Mouse (Mus musculus) myocyte (in vitro differentiated cells): ENCODE data around the gene Ttll5. TPM values are rescaled to one million over a fixed set of nuclear protein-coding genes. Genes with fewer than 3 reads are reported as not detected.

Experiments used
- H3K27me3 ChIP-seq: one replicate; pipeline ENCODE4 v1.6.1; 2011; ENCODE audit not compliant: control insufficient read depth, insufficient read depth, insufficient read length
- H3K36me3 ChIP-seq: one replicate; pipeline ENCODE4 v1.6.1; 2011; ENCODE audit not compliant: control insufficient read depth, insufficient read depth
- H3K4me2 ChIP-seq: one replicate; pipeline ENCODE4 v1.6.1; 2011; ENCODE audit warnings: low read depth, control low read depth
- H3K4me3 ChIP-seq: one replicate; pipeline ENCODE4 v1.5.1; 2011; ENCODE audit warnings: mild to moderate bottlenecking, control low read depth, moderate library complexity
- H3K79me2 ChIP-seq: one replicate; pipeline ENCODE4 v1.6.1; 2011; ENCODE audit not compliant: control insufficient read depth, insufficient read depth
- H3ac ChIP-seq: one replicate; pipeline ENCODE4 v1.6.1; 2011; ENCODE audit not compliant: control insufficient read depth, insufficient read length
- CEBPB ChIP-seq: IDR thresholded peaks from 2 replicates; pipeline ENCODE4 v1.6.1; 2011; ENCODE audit warnings: mild to moderate bottlenecking, moderate library complexity; ENCODE audit not compliant: poor library complexity, insufficient read depth, severe bottlenecking
- E2F4 ChIP-seq: IDR thresholded peaks from one replicate; pipeline ENCODE4 v1.6.1; 2011; ENCODE audit warnings: mild to moderate bottlenecking, control low read depth, moderate library complexity; ENCODE audit not compliant: insufficient read depth
- MAX ChIP-seq: IDR thresholded peaks from one replicate; pipeline ENCODE4 v1.6.1; 2011; ENCODE audit warnings: low read depth, mild to moderate bottlenecking, control low read depth
- MYOD1 ChIP-seq, 3 experiments: IDR thresholded peaks; one replicate each; pipeline ENCODE4 v1.6.1; 2011; ENCODE audit warnings: control low read depth in 2 of 3, low read depth in 2 of 3, mild to moderate bottlenecking in 2 of 3, moderate library complexity in 1 of 3; ENCODE audit not compliant: insufficient read length in 2 of 3, control insufficient read depth in 1 of 3
- MYOG ChIP-seq, 3 experiments: IDR thresholded peaks; one replicate each; pipeline ENCODE4 v1.6.1; 2011; ENCODE audit warnings: control low read depth in 2 of 3, low read depth in 2 of 3, mild to moderate bottlenecking in 2 of 3; ENCODE audit not compliant: insufficient read length in 2 of 3, control insufficient read depth in 1 of 3, insufficient read depth in 1 of 3
- POLR2A ChIP-seq: IDR thresholded peaks from one replicate; pipeline ENCODE4 v1.6.1; 2011; ENCODE audit warnings: low read depth, mild to moderate bottlenecking, control low read depth, moderate library complexity; ENCODE audit not compliant: insufficient read length
- POLR2AphosphoS2 ChIP-seq: IDR thresholded peaks from one replicate; pipeline ENCODE4 v1.6.1; 2011; ENCODE audit warnings: low read depth, control low read depth; ENCODE audit not compliant: insufficient read length
- REST ChIP-seq: IDR thresholded peaks from one replicate; pipeline ENCODE4 v1.6.1; 2011; ENCODE audit warnings: mild to moderate bottlenecking, control low read depth, moderate library complexity; ENCODE audit not compliant: insufficient read depth, insufficient read length
- SRF ChIP-seq: IDR thresholded peaks from one replicate; pipeline ENCODE4 v1.6.1; 2011; ENCODE audit warnings: low read depth; ENCODE audit not compliant: control insufficient read depth, insufficient read length
- TCF12 ChIP-seq: IDR thresholded peaks from one replicate; pipeline ENCODE4 v1.6.1; 2011; ENCODE audit warnings: mild to moderate bottlenecking, control low read depth; ENCODE audit not compliant: poor library complexity, insufficient read depth, severe bottlenecking
- TCF3 ChIP-seq: IDR thresholded peaks from one replicate; pipeline ENCODE4 v1.6.1; 2011; ENCODE audit warnings: low read depth, control low read depth; ENCODE audit not compliant: insufficient read length
- USF1 ChIP-seq: IDR thresholded peaks from one replicate; pipeline ENCODE4 v1.6.1; 2011; ENCODE audit warnings: low read depth, mild to moderate bottlenecking, control low read depth, moderate library complexity
- polyA plus RNA-seq: library from polyadenylated mRNA; unstranded; fragments of >200 nt; fragmentation: generic; extraction: Trizol; gene quantifications from one replicate; pipeline ENCODE4 v1.2.1, GENCODE M21; 2012; ENCODE audit warnings: missing spikeins

Ttll5 gene
- polyA plus RNA-seq, 1 experiment: 36.2 TPM

GRCm38 (mm10) chr12:85928513-85928912 lies 104.1 kb downstream of the Ttll5 start:
- Histone ChIP-seq H3K27me3 (no peaks in the 10 kb centered on the region), H3ac (no peak overlapping the region), H3K4me2 (no peak overlapping the region), H3K79me2 (no peaks in the 10 kb centered on the region), H3K4me3 (no peak overlapping the region), H3K36me3 (peaks cover 19% of the 10 kb centered on the region)
- TF ChIP-seq MYOD1 (IDR thresholded peaks at IDR 0.05; ENCODE audit: control insufficient read depth in 1 of 3, insufficient read length in 2 of 3, low read depth in 2 of 3) (no peak), TCF12 (no peak), TCF3 (no peak), POLR2A (no peak), REST (no peak), USF1 (no peak), CEBPB (no peak), E2F4 (no peak), MYOG (IDR thresholded peaks at IDR 0.05; ENCODE audit: control insufficient read depth in 1 of 3, insufficient read depth in 1 of 3, insufficient read length in 2 of 3, low read depth in 2 of 3) (no peak), POLR2AphosphoS2 (no peak), SRF (no peak), MAX (no peak)

GRCm38 (mm10) chr12:85929711-85930110 lies 105.3 kb downstream of the Ttll5 start:
- Histone ChIP-seq H3K4me2 (no peak overlapping the region), H3K27me3 (no peaks in the 10 kb centered on the region), H3K79me2 (no peaks in the 10 kb centered on the region), H3ac (no peak overlapping the region), H3K4me3 (no peak overlapping the region), H3K36me3 (peaks cover 27% of the 10 kb centered on the region)
- no peak for TF ChIP-seq E2F4
- TF ChIP-seq MAX: no peak

GRCm38 (mm10) chr12:85930713-85931112 lies 106.3 kb downstream of the Ttll5 start:
- Histone ChIP-seq H3K79me2 (no peaks in the 10 kb centered on the region), H3K27me3 (no peaks in the 10 kb centered on the region), H3K4me3 (no peak overlapping the region), H3ac (no peak overlapping the region), H3K4me2 (no peak overlapping the region), H3K36me3 (peaks cover 27% of the 10 kb centered on the region)
- TF ChIP-seq TCF12 (no peak), MYOG (IDR thresholded peaks at IDR 0.05; ENCODE audit: control insufficient read depth in 1 of 3, insufficient read depth in 1 of 3, insufficient read length in 2 of 3, low read depth in 2 of 3) (no peak), USF1 (no peak), REST (no peak), POLR2AphosphoS2 (no peak), POLR2A (no peak), CEBPB (no peak), TCF3 (no peak), MAX (no peak), E2F4 (no peak), SRF (no peak), MYOD1 (IDR thresholded peaks at IDR 0.05; ENCODE audit: control insufficient read depth in 1 of 3, insufficient read length in 2 of 3, low read depth in 2 of 3) (no peak)

GRCm38 (mm10) chr12:85933241-85933640 lies 108.8 kb downstream of the Ttll5 start:
- TF ChIP-seq TCF3 (no peak), REST (no peak), MAX (no peak), E2F4 (no peak), MYOD1 (IDR thresholded peaks at IDR 0.05; ENCODE audit: control insufficient read depth in 1 of 3, insufficient read length in 2 of 3, low read depth in 2 of 3) (no peak), POLR2AphosphoS2 (no peak), POLR2A (no peak), CEBPB (no peak), TCF12 (no peak)
- H3K27me3 ChIP-seq: no peaks in the 10 kb centered on the region

GRCm38 (mm10) chr12:85937384-85937783 lies 112.9 kb downstream of the Ttll5 start:
- H3K36me3 ChIP-seq: peaks cover 17% of the 10 kb centered on the region
- H3K4me3 ChIP-seq: no peak overlapping the region
- peak in 1 of 3 experiments; percentile 13 for TF ChIP-seq MYOG (IDR thresholded peaks at IDR 0.05; ENCODE audit: control insufficient read depth in 1 of 3, insufficient read depth in 1 of 3, insufficient read length in 2 of 3, low read depth in 2 of 3)
- TF ChIP-seq MYOD1 (IDR thresholded peaks at IDR 0.05; ENCODE audit: control insufficient read depth in 1 of 3, insufficient read length in 2 of 3, low read depth in 2 of 3): peak in 1 of 3 experiments; percentile 33
- TF ChIP-seq CEBPB: peak; percentile 92
- TF ChIP-seq MAX: no peak
- no peak for TF ChIP-seq E2F4
- no peak for TF ChIP-seq SRF
- H3K79me2 ChIP-seq: no peaks in the 10 kb centered on the region
- H3K4me2 ChIP-seq: peak overlapping the region; percentile 8
- H3K27me3 ChIP-seq: no peaks in the 10 kb centered on the region
- H3ac ChIP-seq: no peak overlapping the region

More at GRCm38 (mm10) chr12:85933241-85933640, 108.8 kb downstream of the Ttll5 start:
- Histone ChIP-seq H3K36me3 (peaks cover 27% of the 10 kb centered on the region), H3K79me2 (no peaks in the 10 kb centered on the region), H3ac (no peak overlapping the region), H3K4me2 (no peak overlapping the region), H3K4me3 (no peak overlapping the region)
